Mouse (Mus musculus): ENCODE measurements around the gene Xlr5c. TPM values are rescaled to one million over a fixed set of nuclear protein-coding genes. Genes with fewer than 3 reads are reported as not detected.
A peak's percentile ranks its signal among the peaks of the same experiment; 100 is the strongest.
"Not testable (repeated sequence)": the region's sequence is repeated elsewhere in the genome, so short reads cannot be mapped to it uniquely, and the experiment has no call there.

Gene Xlr5c
- not detected in 2 replicates for total RNA-seq (2014; fragmentation: Nextera tagmentation)
- 0.27 TPM in 1 of 2 replicates, not detected in the other for total RNA-seq (2017)
- polyA plus RNA-seq (2012) = not detected in 2 replicates

GRCm38 (mm10) chrX:73292876-73293275 is at the start of gene Xlr5c, which contains the start of gene Xlr5a:
Xlr5c (minus strand) TSS chrX:73292976.
Xlr5a (minus strand) TSS chrX:73292976.
- H3K9me3 ChIP-seq (replicated peaks); H3K4me1 ChIP-seq (ENCODE audit: insufficient read depth, low read depth, low read length); H3K4me3 ChIP-seq (ENCODE audit: low read depth, low read length); DNase-seq (ENCODE audit: low spot score); H3K36me3 ChIP-seq (replicated peaks); H3K27me3 ChIP-seq (ENCODE audit: insufficient read depth, low read length); ATAC-seq (ENCODE audit: extremely low read depth, insufficient number of reproducible peaks, low FRiP score, poor library complexity, severe bottlenecking): not testable (repeated sequence)

GRCm38 (mm10) chrX:73342483-73342895 is 49.7 kb upstream of the Xlr5c start, which contains the start of gene Zfp275:
Zfp275 (plus strand) TSS chrX:73342621.
- peak; percentile 73 for ATAC-seq (ENCODE audit: extremely low read depth, insufficient number of reproducible peaks, low FRiP score, poor library complexity, severe bottlenecking)

GRCm38 (mm10) chrX:73342068-73342467 is 49.3 kb upstream of the Xlr5c start:
- peaks cover 15% of the 10 kb centered on the region for H3K36me3 ChIP-seq (replicated peaks)
- peaks cover 25% of the 10 kb centered on the region for H3K4me1 ChIP-seq (ENCODE audit: insufficient read depth, low read depth, low read length)
- H3K4me3 ChIP-seq (ENCODE audit: low read depth, low read length) = peak overlapping the region; percentile 80; the same call in 1 of the 2 replicates
- ATAC-seq (ENCODE audit: extremely low read depth, insufficient number of reproducible peaks, low FRiP score, poor library complexity, severe bottlenecking) (no peak), DNase-seq (ENCODE audit: low spot score) (no peak)
- no peaks in the 10 kb centered on the region for H3K9me3 ChIP-seq (replicated peaks)
- no peaks in the 10 kb centered on the region for H3K27me3 ChIP-seq (ENCODE audit: insufficient read depth, low read length)
- TF ChIP-seq CTCF (IDR thresholded peaks at IDR 0.05; ENCODE audit: low read depth, low read length) (no peak), TAL1 (conservative IDR thresholded peaks at IDR 0.05; ENCODE audit: low read depth, low read length) (no peak), POLR2AphosphoS5 (IDR thresholded peaks at IDR 0.05; ENCODE audit: insufficient replicate concordance, low read depth, low read length) (no peak), GATA1 (IDR thresholded peaks at IDR 0.05; ENCODE audit: borderline replicate concordance, low read length) (no peak), GATA2 (IDR thresholded peaks at IDR 0.05; ENCODE audit: borderline replicate concordance, low read depth, low read length) (no peak)

More at GRCm38 (mm10) chrX:73342483-73342895, 49.7 kb upstream of the Xlr5c start, which contains the start of gene Zfp275:
- DNase-seq (ENCODE audit: low spot score) = peak; percentile 62
- Histone ChIP-seq H3K27me3 (ENCODE audit: insufficient read depth, low read length) (no peaks in the 10 kb centered on the region), H3K4me3 (ENCODE audit: low read depth, low read length) (peak within 1 kb of the TSS; percentile 80), H3K9me3 (replicated peaks) (no peaks in the 10 kb centered on the region), H3K4me1 (ENCODE audit: insufficient read depth, low read depth, low read length) (peaks cover 25% of the 10 kb centered on the region), H3K36me3 (replicated peaks) (peaks cover 17% of the 10 kb centered on the region)
- TF ChIP-seq CTCF (IDR thresholded peaks at IDR 0.05; ENCODE audit: low read depth, low read length) = no peak
- TF ChIP-seq GATA1 (IDR thresholded peaks at IDR 0.05; ENCODE audit: borderline replicate concordance, low read length) = no peak
- TF ChIP-seq TAL1 (conservative IDR thresholded peaks at IDR 0.05; ENCODE audit: low read depth, low read length) = no peak
- no peak for TF ChIP-seq POLR2AphosphoS5 (IDR thresholded peaks at IDR 0.05; ENCODE audit: insufficient replicate concordance, low read depth, low read length)
- TF ChIP-seq GATA2 (IDR thresholded peaks at IDR 0.05; ENCODE audit: borderline replicate concordance, low read depth, low read length) = no peak

GRCm38 (mm10) chrX:73341473-73341872 is 48.7 kb upstream of the Xlr5c start:
- Histone ChIP-seq H3K4me1 (ENCODE audit: insufficient read depth, low read depth, low read length) (peaks cover 25% of the 10 kb centered on the region), H3K27me3 (ENCODE audit: insufficient read depth, low read length) (no peaks in the 10 kb centered on the region; the same call in 1 of the 2 replicates), H3K9me3 (replicated peaks) (no peaks in the 10 kb centered on the region), H3K4me3 (ENCODE audit: low read depth, low read length) (no peak overlapping the region), H3K36me3 (replicated peaks) (peaks cover 14% of the 10 kb centered on the region)
- ATAC-seq (ENCODE audit: extremely low read depth, insufficient number of reproducible peaks, low FRiP score, poor library complexity, severe bottlenecking) (no peak), DNase-seq (ENCODE audit: low spot score) (no peak)
- TF ChIP-seq GATA2 (IDR thresholded peaks at IDR 0.05; ENCODE audit: borderline replicate concordance, low read depth, low read length) (no peak), POLR2AphosphoS5 (IDR thresholded peaks at IDR 0.05; ENCODE audit: insufficient replicate concordance, low read depth, low read length) (no peak), CTCF (IDR thresholded peaks at IDR 0.05; ENCODE audit: low read depth, low read length) (no peak), TAL1 (conservative IDR thresholded peaks at IDR 0.05; ENCODE audit: low read depth, low read length) (no peak), GATA1 (IDR thresholded peaks at IDR 0.05; ENCODE audit: borderline replicate concordance, low read length) (no peak)

GRCm38 (mm10) chrX:73336740-73337139 is 44.0 kb upstream of the Xlr5c start, which contains the start of gene Gm45015:
Gm45015 (minus strand) TSS chrX:73336840.
- ATAC-seq (ENCODE audit: extremely low read depth, insufficient number of reproducible peaks, low FRiP score, poor library complexity, severe bottlenecking) (no peak), DNase-seq (ENCODE audit: low spot score) (no peak)
- H3K27me3 ChIP-seq (ENCODE audit: insufficient read depth, low read length) = peaks cover 7% of the 10 kb centered on the region; the same call in 1 of the 2 replicates
- H3K4me1 ChIP-seq (ENCODE audit: insufficient read depth, low read depth, low read length) = peaks cover 6% of the 10 kb centered on the region; the same call in 1 of the 2 replicates
- no peaks in the 10 kb centered on the region for H3K36me3 ChIP-seq (replicated peaks)
- no peaks in the 10 kb centered on the region for H3K9me3 ChIP-seq (replicated peaks)
- TF ChIP-seq CTCF (IDR thresholded peaks at IDR 0.05; ENCODE audit: low read depth, low read length) (no peak), TAL1 (conservative IDR thresholded peaks at IDR 0.05; ENCODE audit: low read depth, low read length) (no peak), GATA2 (IDR thresholded peaks at IDR 0.05; ENCODE audit: borderline replicate concordance, low read depth, low read length) (no peak), POLR2AphosphoS5 (IDR thresholded peaks at IDR 0.05; ENCODE audit: insufficient replicate concordance, low read depth, low read length) (no peak)
- H3K4me3 ChIP-seq (ENCODE audit: low read depth, low read length) = no peak within 1 kb of the TSS

- Histone ChIP-seq H3K4me3 (ENCODE audit: low read depth, low read length) (no peak overlapping the region), H3K27me3 (ENCODE audit: insufficient read depth, low read length) (peaks cover 9% of the 10 kb centered on the region; the same call in 1 of the 2 replicates), H3K36me3 (replicated peaks) (no peaks in the 10 kb centered on the region), H3K9me3 (replicated peaks) (no peaks in the 10 kb centered on the region), H3K4me1 (ENCODE audit: insufficient read depth, low read depth, low read length) (no peaks in the 10 kb centered on the region)
- ATAC-seq (ENCODE audit: extremely low read depth, insufficient number of reproducible peaks, low FRiP score, poor library complexity, severe bottlenecking) (no peak), DNase-seq (ENCODE audit: low spot score) (no peak)
- no peak for TF ChIP-seq TAL1 (conservative IDR thresholded peaks at IDR 0.05; ENCODE audit: low read depth, low read length)
- TF ChIP-seq POLR2AphosphoS5 (IDR thresholded peaks at IDR 0.05; ENCODE audit: insufficient replicate concordance, low read depth, low read length) = no peak
Measured at GRCm38 (mm10) chrX:73333548-73333947, 40.8 kb upstream of the Xlr5c start.
